Mouse (Mus musculus) midbrain, embryonic 14.5 days (tissue): ENCODE measurements around the gene Bglap. TPM values are rescaled to one million over a fixed set of nuclear protein-coding genes. Genes with fewer than 3 reads are reported as not detected.
"Not testable (repeated sequence)": the region's sequence is repeated elsewhere in the genome, so short reads cannot be mapped to it uniquely, and the experiment has no call there.

Experiments used
- ATAC-seq: fragments of 200-750 bp; cut with Nextera tagmentation; 2 replicates; pipeline ENCODE4 v1.8.0; 2017; ENCODE audit warnings: moderate number of reproducible peaks, moderate library complexity; ENCODE audit not compliant: low FRiP score, low TSS enrichment
- DNase-seq: peaks from one replicate; pipeline ENCODE4 v3.0.0-alpha.2; 2015
- H3K27ac ChIP-seq: fragments of 300-500 bp; sonication (generic); replicated peaks from 2 replicates; pipeline ENCODE4 v1.5.1; 2014; ENCODE audit warnings: mild to moderate bottlenecking, low read depth, low read length, moderate library complexity
- H3K27me3 ChIP-seq: fragments of 300-500 bp; sonication (generic); 2 replicates; pipeline ENCODE4 v1.6.1; 2014; ENCODE audit warnings: low read length, control low read depth, mixed read lengths; ENCODE audit not compliant: control insufficient read depth, insufficient read depth
- H3K36me3 ChIP-seq: fragments of 300-500 bp; sonication (generic); 2 replicates; pipeline ENCODE4 v1.6.1; 2014; ENCODE audit warnings: low read length, control low read depth; ENCODE audit not compliant: control insufficient read depth, insufficient read depth
- H3K4me1 ChIP-seq: fragments of 300-500 bp; sonication (generic); 2 replicates; pipeline ENCODE4 v1.6.1; 2014; ENCODE audit warnings: mild to moderate bottlenecking, antibody characterized with exemption, low read length, control low read depth; ENCODE audit not compliant: control insufficient read depth, insufficient read depth
- H3K4me2 ChIP-seq: fragments of 300-500 bp; sonication (generic); 2 replicates; pipeline ENCODE4 v1.6.1; 2014; ENCODE audit warnings: mild to moderate bottlenecking, low read length, moderate library complexity
- H3K4me3 ChIP-seq: fragments of 300-500 bp; sonication (generic); replicated peaks from 2 replicates; pipeline ENCODE4 v1.5.1; 2014; ENCODE audit warnings: low read depth, low read length
- H3K9ac ChIP-seq: fragments of 300-500 bp; sonication (generic); replicated peaks from 2 replicates; pipeline ENCODE4 v1.6.1; 2014; ENCODE audit warnings: mild to moderate bottlenecking, low read length, moderate library complexity
- H3K9me3 ChIP-seq: fragments of 300-500 bp; sonication (generic); 2 replicates; pipeline ENCODE4 v1.6.1; 2016; ENCODE audit warnings: low read length, control low read depth, mixed read lengths; ENCODE audit not compliant: control insufficient read depth
- WGBS: fragments of 180-500 bp; shearing (Covaris S2); extraction: QIAGEN DNeasy Blood & Tissue Kit; methylation state at CpG from one replicate; pipeline ENCODE4 v1.1.7; 2014; 5-methylcytosine and 5-hydroxymethylcytosine counted together
- polyA plus RNA-seq: library from polyadenylated mRNA; unstranded; fragments of >200 nt; fragmentation: Nextera tagmentation; extraction: Ambion mirVana; gene quantifications from 2 replicates; pipeline ENCODE4 v1.2.1, GENCODE M21; 2014

The Bglap gene
- polyA plus RNA-seq, 1 experiment from 2014 or later = not detected

- H3K36me3 ChIP-seq = no peaks in the 10 kb centered on the region
- no peak for DNase-seq
- no peaks in the 10 kb centered on the region for H3K4me1 ChIP-seq
- no peak overlapping the region for H3K27ac ChIP-seq
- no peak overlapping the region for H3K4me2 ChIP-seq
- no peaks in the 10 kb centered on the region for H3K27me3 ChIP-seq
- H3K4me3 ChIP-seq = no peak overlapping the region
- H3K9me3 ChIP-seq = no peaks in the 10 kb centered on the region
- no peak for ATAC-seq
- no peak overlapping the region for H3K9ac ChIP-seq
- 96% methylated on average over 10 of the region's 10 CpGs for WGBS
Measured at GRCm38 (mm10) chr3:88403522-88404230, 19.4 kb upstream of the Bglap start.

DNA sequence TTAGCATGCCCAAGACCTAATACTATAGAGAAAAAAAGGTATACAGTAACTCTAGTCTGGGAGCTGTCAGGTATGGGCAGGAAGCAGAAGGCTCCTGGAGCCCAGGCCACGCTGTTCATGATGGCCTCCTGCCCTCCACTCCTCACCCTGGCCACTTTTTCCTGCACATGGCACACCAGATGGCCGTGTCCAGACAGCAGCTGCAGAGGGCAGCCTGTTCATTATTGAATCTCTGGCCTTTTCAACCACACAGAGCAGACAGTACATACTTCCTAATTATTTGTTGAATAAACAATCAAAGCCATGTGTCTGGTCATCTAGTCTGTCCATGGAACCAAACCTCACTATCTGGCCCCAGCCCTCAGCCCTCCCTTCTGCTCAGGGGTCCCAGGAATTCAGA lies 14.4 kb upstream of the Bglap start:
- H3K36me3 ChIP-seq = no peaks in the 10 kb centered on the region
- WGBS = 90% methylated on average over 2 of the region's 2 CpGs
- H3K4me2 ChIP-seq = no peak overlapping the region
- H3K4me3 ChIP-seq = no peak overlapping the region
- no peaks in the 10 kb centered on the region for H3K27me3 ChIP-seq
- no peak overlapping the region for H3K9ac ChIP-seq
- no peaks in the 10 kb centered on the region for H3K9me3 ChIP-seq
- DNase-seq = no peak
- no peak overlapping the region for H3K27ac ChIP-seq
- no peaks in the 10 kb centered on the region for H3K4me1 ChIP-seq
- no peak for ATAC-seq

DNA sequence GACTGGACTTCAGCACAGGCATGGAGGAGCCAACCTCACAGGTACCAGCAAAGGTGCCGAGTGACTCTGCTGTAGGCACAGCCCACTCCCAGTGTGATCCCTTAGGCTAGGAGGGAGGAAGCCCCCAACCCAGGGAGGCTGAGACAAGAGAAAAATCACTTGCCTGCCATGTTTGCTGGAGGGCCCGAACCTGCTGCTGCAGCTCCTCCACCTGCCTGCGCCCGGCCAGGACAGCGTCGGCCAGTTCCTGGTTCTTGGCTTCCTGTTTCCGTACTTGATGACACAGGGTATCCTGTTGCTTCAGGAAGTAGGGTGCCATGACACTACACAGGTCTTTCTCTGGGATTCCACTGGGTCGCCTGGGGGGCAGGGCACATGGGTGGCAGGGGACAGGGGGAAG lies 11.5 kb upstream of the Bglap start:
- H3K27ac ChIP-seq = no peak overlapping the region
- no peak for DNase-seq
- no peak overlapping the region for H3K4me3 ChIP-seq
- H3K9ac ChIP-seq = no peak overlapping the region
- no peaks in the 10 kb centered on the region for H3K9me3 ChIP-seq
- H3K4me1 ChIP-seq = no peaks in the 10 kb centered on the region
- 94% methylated on average over 8 of the region's 8 CpGs for WGBS
- no peak overlapping the region for H3K4me2 ChIP-seq
- H3K36me3 ChIP-seq = no peaks in the 10 kb centered on the region
- no peaks in the 10 kb centered on the region for H3K27me3 ChIP-seq
- no peak for ATAC-seq

- DNase-seq = no peak
- Histone ChIP-seq H3K36me3 (no peaks in the 10 kb centered on the region), H3K4me2 (no peak overlapping the region), H3K9me3 (no peaks in the 10 kb centered on the region), H3K27ac (no peak overlapping the region), H3K4me1 (no peaks in the 10 kb centered on the region), H3K9ac (no peak overlapping the region), H3K27me3 (no peaks in the 10 kb centered on the region), H3K4me3 (no peak overlapping the region)
- ATAC-seq = no peak
- 96% methylated on average over 6 of the region's 6 CpGs for WGBS
Measured at GRCm38 (mm10) chr3:88395288-88395687, 11.0 kb upstream of the Bglap start.

GRCm38 (mm10) chr3:88393776-88394375 lies 9.6 kb upstream of the Bglap start:
- ATAC-seq = no peak
- H3K9me3 ChIP-seq = no peaks in the 10 kb centered on the region
- no peaks in the 10 kb centered on the region for H3K27me3 ChIP-seq
- H3K4me3 ChIP-seq = no peak overlapping the region
- DNase-seq = no peak
- WGBS = 92% methylated on average over 9 of the region's 9 CpGs
- no peaks in the 10 kb centered on the region for H3K4me1 ChIP-seq
- H3K36me3 ChIP-seq = no peaks in the 10 kb centered on the region
- H3K9ac ChIP-seq = no peak overlapping the region
- no peak overlapping the region for H3K4me2 ChIP-seq
- no peak overlapping the region for H3K27ac ChIP-seq

GRCm38 (mm10) chr3:88382383-88382782 lies 1.9 kb downstream of the Bglap start:
- H3K4me3 ChIP-seq, H3K4me2 ChIP-seq, H3K9me3 ChIP-seq, H3K36me3 ChIP-seq, DNase-seq, H3K4me1 ChIP-seq, H3K27ac ChIP-seq, H3K27me3 ChIP-seq, ATAC-seq, H3K9ac ChIP-seq: not testable (repeated sequence)
- WGBS = 11% methylated on average over 1 of the region's 7 CpGs

DNA sequence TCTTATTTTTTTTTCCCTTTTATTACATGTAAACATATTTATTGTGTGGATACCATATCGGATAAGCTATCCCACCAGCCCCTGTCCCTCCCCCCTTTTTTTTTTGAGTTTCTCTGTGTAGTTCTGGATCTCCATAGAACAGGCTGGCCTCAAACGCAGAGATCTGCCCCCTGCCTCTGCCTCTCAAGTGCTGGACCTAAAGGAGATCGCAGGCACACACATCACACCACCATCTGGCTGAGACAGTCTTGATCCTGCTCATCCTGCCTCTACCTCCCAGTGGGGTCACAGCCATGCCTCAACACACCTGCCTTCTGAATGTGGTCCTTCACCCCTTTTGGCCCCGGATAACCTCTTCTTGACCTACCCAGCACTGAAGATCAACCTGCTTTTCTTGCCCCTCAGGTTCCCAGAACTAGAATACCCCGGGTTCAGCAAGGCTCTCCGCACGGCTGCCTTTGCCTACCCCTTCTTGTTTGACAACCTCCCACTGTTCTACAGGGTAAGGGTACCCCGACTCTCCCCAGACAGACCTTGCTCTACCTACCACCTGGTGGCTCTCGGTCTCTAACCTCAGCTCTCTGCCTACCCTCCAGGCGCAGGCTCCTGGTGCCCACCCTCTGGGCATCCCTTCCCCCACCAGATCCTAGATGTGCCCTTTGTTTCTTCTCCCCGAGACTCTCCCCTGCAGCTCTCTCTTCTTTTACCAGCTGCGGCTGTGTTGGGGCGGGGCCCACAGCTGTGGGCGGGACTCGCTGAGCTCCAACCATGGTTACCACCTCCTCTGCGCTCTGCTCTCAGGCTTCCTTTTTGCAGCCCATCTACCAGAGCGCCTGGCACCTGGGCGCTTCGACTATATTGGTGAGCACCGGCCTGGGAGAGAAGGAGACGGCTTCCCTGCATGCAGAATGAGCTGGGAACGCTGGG lies 2.6 kb downstream of the Bglap start:
- H3K9ac ChIP-seq, H3K9me3 ChIP-seq, H3K27me3 ChIP-seq, H3K4me1 ChIP-seq, H3K36me3 ChIP-seq: not testable (repeated sequence)
- 7% methylated on average over 17 of the region's 22 CpGs for WGBS
- peak overlapping the region; percentile 77 for H3K27ac ChIP-seq
- DNase-seq (peak; percentile 79), ATAC-seq (peak; percentile 82)
- H3K4me2 ChIP-seq = peak overlapping the region; percentile 45
- peak overlapping the region; percentile 22 for H3K4me3 ChIP-seq

GRCm38 (mm10) chr3:88378599-88378998 lies 5.7 kb downstream of the Bglap start, which contains the start of gene Bglap2:
Bglap2 (minus strand) TSS chr3:88378699.
- not testable (repeated sequence) for H3K9me3 ChIP-seq, H3K27ac ChIP-seq, H3K9ac ChIP-seq, H3K27me3 ChIP-seq, DNase-seq, H3K4me3 ChIP-seq, ATAC-seq, H3K36me3 ChIP-seq, H3K4me2 ChIP-seq, H3K4me1 ChIP-seq
- WGBS = 84% methylated on average over 5 of the region's 5 CpGs
